8 mouse cellular contexts compared by ENCODE assay signal in the genomic region with DNA sequence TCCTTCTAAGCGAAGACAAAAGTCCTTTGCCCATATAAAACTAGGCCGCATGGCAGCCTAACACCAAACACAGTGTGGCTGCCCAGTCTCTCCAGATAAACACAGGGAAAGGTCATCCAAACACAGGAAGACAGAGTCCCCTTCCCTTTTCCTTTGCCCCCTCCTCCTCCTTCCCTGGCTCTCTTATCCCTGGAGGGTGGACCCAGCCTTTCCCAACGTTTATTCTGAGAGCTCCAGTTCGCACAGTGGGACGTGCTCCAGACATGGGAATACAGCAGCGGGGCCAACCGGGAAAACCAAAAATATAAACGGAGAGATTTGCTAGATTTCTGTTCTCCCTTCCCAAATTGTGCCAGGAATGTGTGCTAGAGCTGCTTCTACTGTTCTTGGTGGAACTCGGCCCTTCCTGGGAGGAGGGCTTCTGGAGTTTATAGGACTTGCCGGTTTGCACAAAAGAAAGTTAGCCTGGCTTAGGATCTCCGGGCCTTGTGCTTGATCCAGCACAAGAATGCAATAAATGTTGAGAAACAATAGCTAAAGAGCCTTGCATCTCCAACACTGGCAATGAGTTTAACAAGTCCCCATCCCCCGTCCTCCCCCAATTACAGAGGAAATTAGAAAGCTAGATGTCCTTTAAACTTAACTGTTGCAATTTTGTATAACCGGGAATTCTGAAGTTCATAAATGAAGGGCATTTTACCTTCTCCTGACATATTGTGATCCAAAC. TPM values are rescaled to one million over a fixed set of nuclear protein-coding genes. Genes with fewer than 3 reads are reported as not detected.
DNase-seq lines count a peak whose midpoint lies in the region; ATAC-seq and TF ChIP-seq lines count a peak whose summit lies in the region.

No protein-coding gene starts in this region.

- H3K4me1 ChIP-seq in kidney, embryonic 15.5 days, result peaks cover 8% of the 10 kb centered on the region; the same call in 1 of the 2 replicates
- H3K4me1 ChIP-seq in neural tube, embryonic 13.5 days (replicated peaks), result no peaks in the 10 kb centered on the region
- H3K4me1 ChIP-seq in midbrain, postnatal 0 days (ENCODE audit: insufficient read depth, low read length), result no peaks in the 10 kb centered on the region

- H3K9me3 ChIP-seq in kidney, embryonic 15.5 days (replicated peaks), result no peaks in the 10 kb centered on the region
- no peaks in the 10 kb centered on the region for H3K9me3 ChIP-seq in neural tube, embryonic 13.5 days
- no peaks in the 10 kb centered on the region for H3K9me3 ChIP-seq in midbrain, postnatal 0 days (ENCODE audit: low read length)

- H3K4me3 ChIP-seq in kidney, embryonic 15.5 days (replicated peaks), result no peak overlapping the region
- no peak overlapping the region for H3K4me3 ChIP-seq in neural tube, embryonic 13.5 days
- H3K4me3 ChIP-seq in midbrain, postnatal 0 days (ENCODE audit: low read depth, low read length), result no peak overlapping the region

- peak overlapping the region; percentile 77 for H3K27ac ChIP-seq in kidney, embryonic 15.5 days
- 0 out of 2 replicates have a peak overlapping the region, but pooled peaks have one; percentile 5 for H3K27ac ChIP-seq in neural tube, embryonic 13.5 days (replicated peaks)
- no peak overlapping the region for H3K27ac ChIP-seq in midbrain, postnatal 0 days (ENCODE audit: low read depth, low read length)

- WGBS in kidney, embryonic 15.5 days, result 53% methylated on average over 13 of the region's 13 CpGs
- WGBS in neural tube, embryonic 13.5 days, result 57% methylated on average over 13 of the region's 13 CpGs
- 64% methylated on average over 13 of the region's 13 CpGs for WGBS in midbrain, postnatal 0 days

- 0 out of 2 replicates have a peak, but pooled peaks have one; percentile 49 for ATAC-seq in kidney, embryonic 15.5 days (replicated peaks; ENCODE audit: low FRiP score)
- no peak for ATAC-seq in neural tube, embryonic 13.5 days (ENCODE audit: low read depth)
- ATAC-seq in megakaryocyte, adult 5-6 weeks (ENCODE audit: poor library complexity, severe bottlenecking), result no peak
- ATAC-seq in midbrain, postnatal 0 days (ENCODE audit: low FRiP score), result no peak

- TF ChIP-seq CTCF in midbrain, postnatal 0 days (IDR thresholded peaks at IDR 0.05), result no peak

- H3K36me3 ChIP-seq in kidney, embryonic 15.5 days, result no peaks in the 10 kb centered on the region
- no peaks in the 10 kb centered on the region for H3K36me3 ChIP-seq in neural tube, embryonic 13.5 days
- no peaks in the 10 kb centered on the region for H3K36me3 ChIP-seq in midbrain, postnatal 0 days (ENCODE audit: insufficient read depth, low read length)

- no peaks in the 10 kb centered on the region for H3K27me3 ChIP-seq in kidney, embryonic 15.5 days
- H3K27me3 ChIP-seq in neural tube, embryonic 13.5 days, result no peaks in the 10 kb centered on the region
- no peaks in the 10 kb centered on the region for H3K27me3 ChIP-seq in midbrain, postnatal 0 days (ENCODE audit: insufficient read depth, low read length)

- DNase-seq in ovary, adult 18-20 months (ENCODE audit: low spot score), result peak; percentile 40
- DNase-seq in ovary, postnatal 10 days (ENCODE audit: low spot score), result no peak
- peak; percentile 78 to 88 for DNase-seq in heart, adult 9 months (ENCODE audit: low spot score in 2 of 2)
- DNase-seq in thymus, postnatal 4 days, result no peak
- no peak for DNase-seq in midbrain, postnatal 0 days (ENCODE audit: low spot score)

- H3K4me2 ChIP-seq in kidney, embryonic 15.5 days, result no peak overlapping the region
- no peak overlapping the region for H3K4me2 ChIP-seq in neural tube, embryonic 13.5 days
- no peak overlapping the region for H3K4me2 ChIP-seq in midbrain, postnatal 0 days (ENCODE audit: low read depth, low read length, poor library complexity, severe bottlenecking)

- H3K9ac ChIP-seq in kidney, embryonic 15.5 days, result no peak overlapping the region
- H3K9ac ChIP-seq in neural tube, embryonic 13.5 days, result no peak overlapping the region
- H3K9ac ChIP-seq in midbrain, postnatal 0 days (replicated peaks; ENCODE audit: low read length, poor library complexity, severe bottlenecking), result no peak overlapping the region

RNA-seq across cellular contexts. Expression of gene Arhgap29, which starts 37.7 kb away (rescaled TPM):
- polyA plus RNA-seq in kidney, embryonic 15.5 days (2015; fragmentation: Nextera tagmentation; extraction: Ambion mirVana), result 43.3 and 47.9 TPM in 2 replicates
- 28.0 and 33.7 TPM in 2 replicates for polyA plus RNA-seq in neural tube, embryonic 13.5 days (2015; fragmentation: Nextera tagmentation; extraction: Ambion mirVana)
- 3.4 and 3.5 TPM in 2 replicates for total RNA-seq in megakaryocyte, adult 5-6 weeks (2015)
- 4.5 and 5.2 TPM in 2 replicates for total RNA-seq in megakaryocyte, adult 5-6 weeks (2017)
- total RNA-seq in midbrain, postnatal 0 days (2014; rRNA removed), result 34.6 and 38.6 TPM in 2 replicates
- polyA plus RNA-seq in midbrain, postnatal 0 days (2015; fragmentation: Nextera tagmentation; extraction: Ambion mirVana), result 12.6 and 13.6 TPM in 2 replicates

Comparison
In these comparisons a context has a peak if more than half of its experiments do, and no peak if none do; other contexts are left out.
1. DNase-seq: peak in ovary, adult 18-20 months (single experiment) and heart, adult 9 months (2 of 2); none in ovary, postnatal 10 days (single experiment), thymus, postnatal 4 days (single experiment) and midbrain, postnatal 0 days (single experiment).